Mouse (Mus musculus): ENCODE data around the gene Ccr9.

- TF ChIP-seq CTCF (IDR thresholded peaks at IDR 0.05; ENCODE audit: low read depth) (no peak), EP300 (IDR thresholded peaks at IDR 0.05; ENCODE audit: low read depth) (no peak)
Measured at GRCm38 (mm10) chr9:123731271-123731670, 53.0 kb downstream of the Ccr9 start.
